Mouse (Mus musculus) liver, postnatal 0 days (tissue): Measurements from ENCODE around the gene Tnni1.

Source experiments
- CTCF ChIP-seq: sonication (generic); IDR thresholded peaks from 2 replicates; pipeline ENCODE4 v1.5.1; 2016; ENCODE audit warnings: antibody characterized with exemption, low read depth
- EP300 ChIP-seq: IDR thresholded peaks from 2 replicates; pipeline ENCODE4 v1.6.1; 2016; ENCODE audit warnings: antibody characterized with exemption, low read depth, mild to moderate bottlenecking

DNA sequence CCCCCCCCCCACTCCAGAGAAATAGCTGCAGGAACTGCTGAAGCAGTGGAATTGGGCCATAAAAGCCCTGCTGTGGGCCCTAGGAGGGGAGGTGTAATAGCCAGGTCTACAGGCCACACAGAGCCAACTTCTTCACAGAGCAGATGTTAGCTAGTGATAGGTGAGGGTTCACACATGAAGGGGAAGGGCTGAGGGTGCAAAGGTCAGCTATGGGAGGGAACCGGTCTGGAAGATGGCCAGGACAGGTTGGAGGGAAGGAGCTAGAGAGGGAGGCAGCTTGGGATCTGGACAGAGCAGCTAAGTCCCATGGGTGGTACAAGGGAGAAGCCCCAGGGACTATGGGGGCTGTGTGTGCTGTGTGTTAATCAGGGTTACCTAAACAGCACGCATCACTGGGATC, 30.9 kb downstream of the Tnni1 start:
- TF ChIP-seq CTCF (no peak), EP300 (no peak)
